Mouse (Mus musculus): Measurements from ENCODE around the gene Itpr2. TPM values are rescaled to one million over a fixed set of nuclear protein-coding genes. Genes with fewer than 3 reads are reported as not detected.

Itpr2 gene
- polyA plus RNA-seq, 1 experiment from 2014 or later = 6.2 TPM

DNA sequence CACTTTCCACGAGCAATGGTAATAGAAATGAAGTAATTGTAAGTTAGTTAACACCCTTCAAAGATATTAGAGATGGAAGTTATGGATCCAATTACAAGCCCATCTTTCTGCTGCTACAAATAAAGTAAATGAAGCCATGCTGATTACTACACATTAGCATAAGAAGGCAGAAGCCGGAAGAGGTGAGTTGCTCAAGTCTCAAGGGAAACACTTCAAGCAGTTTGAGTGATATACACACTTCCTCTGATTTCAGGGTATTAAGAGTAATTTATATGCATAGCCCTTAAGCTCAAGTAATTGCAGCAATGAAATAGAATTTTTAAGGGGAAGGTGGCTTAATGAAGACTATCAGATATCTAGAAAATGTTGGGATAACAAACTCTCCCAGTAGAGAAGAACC, 286.7 kb downstream of the Itpr2 start:
- H3K4me2 ChIP-seq (replicated peaks) = no peak overlapping the region
- no peak overlapping the region for H3K4me3 ChIP-seq (replicated peaks; ENCODE audit: low read length)
- no peaks in the 10 kb centered on the region for H3K9me3 ChIP-seq (ENCODE audit: control insufficient read depth, low read length)
- 44% methylated on average over 2 of the region's 2 CpGs for WGBS
- H3K9ac ChIP-seq = no peak overlapping the region
- no peaks in the 10 kb centered on the region for H3K27me3 ChIP-seq (ENCODE audit: control insufficient read depth, insufficient read depth, low read length)
- no peak for DNase-seq (ENCODE audit: low spot score)
- H3K4me1 ChIP-seq (replicated peaks; ENCODE audit: control insufficient read depth, insufficient read depth, low read length) = peaks cover 4% of the 10 kb centered on the region; the same call in 1 of the 2 replicates
- ATAC-seq (ENCODE audit: low FRiP score) = peak; percentile 70
- no peaks in the 10 kb centered on the region for H3K36me3 ChIP-seq (replicated peaks; ENCODE audit: control insufficient read depth, insufficient read depth)
- no peak overlapping the region for H3K27ac ChIP-seq

DNA sequence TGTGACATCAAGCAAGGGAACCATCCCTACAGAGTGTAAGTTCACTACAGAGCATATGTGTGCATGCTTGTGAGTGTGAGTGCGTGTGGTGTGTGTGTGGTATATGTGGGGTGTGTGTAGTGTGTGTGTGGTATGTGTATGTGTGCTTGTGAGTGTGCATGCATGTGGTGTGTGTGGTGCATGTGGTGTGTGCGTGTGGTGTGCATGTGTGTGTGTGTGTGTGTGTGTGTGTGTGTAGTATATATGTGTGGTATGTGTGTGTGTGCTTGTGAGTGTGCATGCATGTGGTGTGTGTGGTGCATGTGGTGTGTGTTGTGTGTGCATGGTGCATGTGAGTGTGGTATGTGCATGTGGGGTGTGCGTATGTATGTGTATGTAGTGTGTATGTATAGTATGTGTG, 289.7 kb downstream of the Itpr2 start:
- no peak for ATAC-seq (ENCODE audit: low FRiP score)
- no peak overlapping the region for H3K27ac ChIP-seq
- no peaks in the 10 kb centered on the region for H3K36me3 ChIP-seq (replicated peaks; ENCODE audit: control insufficient read depth, insufficient read depth)

GRCm38 (mm10) chr6:146211233-146211632, 290.8 kb downstream of the Itpr2 start:
- WGBS = 85% methylated on average over 6 of the region's 6 CpGs
- H3K27ac ChIP-seq = no peak overlapping the region
- H3K4me1 ChIP-seq (replicated peaks; ENCODE audit: control insufficient read depth, insufficient read depth, low read length) = peaks cover 4% of the 10 kb centered on the region; the same call in 1 of the 2 replicates
- no peaks in the 10 kb centered on the region for H3K9me3 ChIP-seq (ENCODE audit: control insufficient read depth, low read length)
- no peaks in the 10 kb centered on the region for H3K36me3 ChIP-seq (replicated peaks; ENCODE audit: control insufficient read depth, insufficient read depth)
- no peak overlapping the region for H3K4me3 ChIP-seq (replicated peaks; ENCODE audit: low read length)
- no peaks in the 10 kb centered on the region for H3K27me3 ChIP-seq (ENCODE audit: control insufficient read depth, insufficient read depth, low read length)
- no peak for ATAC-seq (ENCODE audit: low FRiP score)
- no peak overlapping the region for H3K4me2 ChIP-seq (replicated peaks)
- H3K9ac ChIP-seq = no peak overlapping the region
- no peak for DNase-seq (ENCODE audit: low spot score)

More for the DNA sequence above, 289.7 kb downstream of the Itpr2 start:
- Histone ChIP-seq H3K4me2 (replicated peaks) (no peak overlapping the region), H3K27me3 (ENCODE audit: control insufficient read depth, insufficient read depth, low read length) (no peaks in the 10 kb centered on the region), H3K9ac (no peak overlapping the region), H3K4me3 (replicated peaks; ENCODE audit: low read length) (no peak overlapping the region), H3K9me3 (ENCODE audit: control insufficient read depth, low read length) (no peaks in the 10 kb centered on the region), H3K4me1 (replicated peaks; ENCODE audit: control insufficient read depth, insufficient read depth, low read length) (peaks cover 4% of the 10 kb centered on the region; the same call in 1 of the 2 replicates)
- WGBS = 95% methylated on average over 3 of the region's 3 CpGs
- DNase-seq (ENCODE audit: low spot score) = no peak

- no peak for DNase-seq (ENCODE audit: low spot score)
- H3K36me3 ChIP-seq (replicated peaks; ENCODE audit: control insufficient read depth, insufficient read depth) = no peaks in the 10 kb centered on the region
- H3K4me3 ChIP-seq (replicated peaks; ENCODE audit: low read length) = no peak overlapping the region
- H3K27me3 ChIP-seq (ENCODE audit: control insufficient read depth, insufficient read depth, low read length) = no peaks in the 10 kb centered on the region
- ATAC-seq (ENCODE audit: low FRiP score) = no peak
- H3K4me1 ChIP-seq (replicated peaks; ENCODE audit: control insufficient read depth, insufficient read depth, low read length) = no peaks in the 10 kb centered on the region
- no peak overlapping the region for H3K27ac ChIP-seq
- no peaks in the 10 kb centered on the region for H3K9me3 ChIP-seq (ENCODE audit: control insufficient read depth, low read length)
- 76% methylated on average over 6 of the region's 6 CpGs for WGBS
- H3K4me2 ChIP-seq (replicated peaks) = no peak overlapping the region
- no peak overlapping the region for H3K9ac ChIP-seq
Measured at GRCm38 (mm10) chr6:146208983-146209382, 293.0 kb downstream of the Itpr2 start.

DNA sequence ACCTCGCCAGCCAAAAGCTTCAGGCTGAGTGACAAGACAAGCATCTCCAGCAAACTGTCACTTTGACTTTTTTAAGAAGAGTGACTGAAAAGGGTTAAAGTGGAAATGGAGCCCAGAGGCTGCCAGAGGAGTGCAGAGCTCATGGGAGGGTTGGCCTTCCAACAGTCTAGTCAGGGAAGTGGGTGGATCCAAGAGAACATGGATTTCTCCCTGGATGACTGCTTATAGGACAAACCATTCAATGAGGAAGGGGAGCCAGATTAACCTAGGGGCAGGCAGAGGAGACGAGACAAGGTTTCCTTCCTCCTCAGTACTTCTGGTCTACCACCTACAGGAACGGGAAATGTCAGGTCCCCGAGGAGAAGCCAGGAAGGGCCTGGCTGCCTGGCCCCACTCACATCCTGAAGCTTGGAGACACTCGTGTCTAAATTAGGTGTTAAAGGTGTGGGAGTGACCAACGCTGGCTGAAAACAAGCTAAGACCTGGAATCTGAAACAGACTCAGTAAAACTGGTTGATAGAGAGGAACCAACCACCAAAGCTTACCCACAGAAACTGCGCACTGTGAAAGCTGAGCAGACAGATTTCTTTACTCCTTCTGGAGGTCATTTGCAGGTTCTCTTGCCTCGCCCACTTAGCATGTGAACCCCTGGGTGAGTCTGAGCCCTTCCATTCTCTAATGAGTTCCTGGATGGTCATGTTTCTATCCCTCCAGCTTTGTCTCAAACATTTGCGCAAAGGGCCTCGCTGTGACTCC, 294.6 kb downstream of the Itpr2 start:
- H3K4me2 ChIP-seq (replicated peaks) = no peak overlapping the region
- H3K27ac ChIP-seq = no peak overlapping the region
- DNase-seq (ENCODE audit: low spot score) (no peak), ATAC-seq (ENCODE audit: low FRiP score) (no peak)
- H3K4me1 ChIP-seq (replicated peaks; ENCODE audit: control insufficient read depth, insufficient read depth, low read length) = no peaks in the 10 kb centered on the region
- no peak overlapping the region for H3K9ac ChIP-seq
- no peaks in the 10 kb centered on the region for H3K9me3 ChIP-seq (ENCODE audit: control insufficient read depth, low read length)
- WGBS = 84% methylated on average over 10 of the region's 10 CpGs
- no peak overlapping the region for H3K4me3 ChIP-seq (replicated peaks; ENCODE audit: low read length)
- H3K27me3 ChIP-seq (ENCODE audit: control insufficient read depth, insufficient read depth, low read length) = no peaks in the 10 kb centered on the region
- H3K36me3 ChIP-seq (replicated peaks; ENCODE audit: control insufficient read depth, insufficient read depth) = no peaks in the 10 kb centered on the region

GRCm38 (mm10) chr6:146205136-146205535, 296.9 kb downstream of the Itpr2 start:
- Histone ChIP-seq H3K4me3 (replicated peaks; ENCODE audit: low read length) (no peak overlapping the region), H3K36me3 (replicated peaks; ENCODE audit: control insufficient read depth, insufficient read depth) (no peaks in the 10 kb centered on the region), H3K27me3 (ENCODE audit: control insufficient read depth, insufficient read depth, low read length) (no peaks in the 10 kb centered on the region), H3K4me1 (replicated peaks; ENCODE audit: control insufficient read depth, insufficient read depth, low read length) (no peaks in the 10 kb centered on the region), H3K9me3 (ENCODE audit: control insufficient read depth, low read length) (no peaks in the 10 kb centered on the region), H3K27ac (no peak overlapping the region), H3K4me2 (replicated peaks) (no peak overlapping the region), H3K9ac (no peak overlapping the region)
- DNase-seq (ENCODE audit: low spot score) (no peak), ATAC-seq (ENCODE audit: low FRiP score) (no peak)
- 88% methylated on average over 2 of the region's 2 CpGs for WGBS

- H3K4me1 ChIP-seq (replicated peaks; ENCODE audit: control insufficient read depth, insufficient read depth, low read length) = no peaks in the 10 kb centered on the region
- WGBS = 83% methylated on average over 4 of the region's 4 CpGs
- no peak for ATAC-seq (ENCODE audit: low FRiP score)
Measured at GRCm38 (mm10) chr6:146204470-146204869, 297.6 kb downstream of the Itpr2 start.

DNA sequence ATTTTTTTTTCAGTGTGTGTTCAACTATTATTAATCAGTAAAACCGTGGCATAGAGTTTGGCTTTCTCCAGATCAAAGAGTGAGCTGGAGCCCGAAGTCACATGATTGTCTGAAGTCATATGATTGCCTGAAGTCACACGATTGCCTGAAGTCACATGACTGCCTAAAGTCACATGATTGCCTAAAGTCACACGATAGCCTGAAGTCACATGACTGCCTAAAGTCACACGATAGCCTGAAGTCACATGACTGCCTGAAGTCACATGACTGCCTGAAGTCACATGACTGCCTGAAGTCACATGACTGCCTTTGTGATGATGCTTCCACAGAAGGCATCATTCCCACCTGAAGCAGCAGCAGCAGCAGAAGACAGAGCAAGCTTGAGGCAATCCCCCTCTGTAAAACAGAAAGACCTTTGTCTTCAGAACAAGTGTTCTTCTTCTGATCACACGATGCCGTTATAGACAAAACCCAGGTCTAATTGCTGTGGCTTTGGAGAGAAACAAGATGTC, 304.1 kb downstream of the Itpr2 start:
- WGBS = 94% methylated on average over 7 of the region's 7 CpGs
- no peak overlapping the region for H3K27ac ChIP-seq
- H3K4me2 ChIP-seq (replicated peaks) = no peak overlapping the region
- no peaks in the 10 kb centered on the region for H3K27me3 ChIP-seq (ENCODE audit: control insufficient read depth, insufficient read depth, low read length)
- H3K36me3 ChIP-seq (replicated peaks; ENCODE audit: control insufficient read depth, insufficient read depth) = no peaks in the 10 kb centered on the region
- H3K4me1 ChIP-seq (replicated peaks; ENCODE audit: control insufficient read depth, insufficient read depth, low read length) = no peaks in the 10 kb centered on the region
- no peaks in the 10 kb centered on the region for H3K9me3 ChIP-seq (ENCODE audit: control insufficient read depth, low read length)
- ATAC-seq (ENCODE audit: low FRiP score) (no peak), DNase-seq (ENCODE audit: low spot score) (no peak)
- H3K9ac ChIP-seq = no peak overlapping the region
- no peak overlapping the region for H3K4me3 ChIP-seq (replicated peaks; ENCODE audit: low read length)

More at GRCm38 (mm10) chr6:146204470-146204869, 297.6 kb downstream of the Itpr2 start:
- Histone ChIP-seq H3K9me3 (ENCODE audit: control insufficient read depth, low read length) (no peaks in the 10 kb centered on the region), H3K36me3 (replicated peaks; ENCODE audit: control insufficient read depth, insufficient read depth) (no peaks in the 10 kb centered on the region), H3K27me3 (ENCODE audit: control insufficient read depth, insufficient read depth, low read length) (no peaks in the 10 kb centered on the region), H3K9ac (no peak overlapping the region), H3K4me3 (replicated peaks; ENCODE audit: low read length) (no peak overlapping the region), H3K27ac (no peak overlapping the region), H3K4me2 (replicated peaks) (no peak overlapping the region)
- DNase-seq (ENCODE audit: low spot score) = no peak

DNA sequence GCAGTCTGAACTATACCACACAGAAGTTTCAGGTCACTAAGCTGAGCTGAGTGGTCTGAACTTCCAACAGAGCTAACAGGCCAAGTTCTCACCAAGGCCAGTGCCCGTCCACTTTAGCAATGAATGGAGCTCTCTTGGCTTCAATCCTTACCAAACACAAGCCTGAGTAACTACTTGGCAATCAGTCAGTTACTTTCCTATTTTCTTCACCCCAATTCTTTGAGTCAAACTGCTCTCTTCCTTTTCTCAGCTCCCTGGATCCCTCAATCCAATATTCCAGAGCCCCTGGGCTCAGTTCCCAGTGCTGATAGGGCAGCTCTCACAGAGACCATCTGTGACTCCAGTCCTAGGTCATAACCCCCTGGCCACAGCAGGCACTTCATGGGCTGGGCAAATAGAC, 305.3 kb downstream of the Itpr2 start:
- DNase-seq (ENCODE audit: low spot score) = no peak
- Histone ChIP-seq H3K9me3 (ENCODE audit: control insufficient read depth, low read length) (no peaks in the 10 kb centered on the region), H3K9ac (no peak overlapping the region), H3K36me3 (replicated peaks; ENCODE audit: control insufficient read depth, insufficient read depth) (no peaks in the 10 kb centered on the region), H3K27me3 (ENCODE audit: control insufficient read depth, insufficient read depth, low read length) (no peaks in the 10 kb centered on the region), H3K27ac (no peak overlapping the region), H3K4me2 (replicated peaks) (no peak overlapping the region), H3K4me1 (replicated peaks; ENCODE audit: control insufficient read depth, insufficient read depth, low read length) (no peaks in the 10 kb centered on the region), H3K4me3 (replicated peaks; ENCODE audit: low read length) (no peak overlapping the region)
- ATAC-seq (ENCODE audit: low FRiP score) = no peak
- 90% methylated on average over 1 of the region's 1 CpGs for WGBS

Data from hindbrain, embryonic 14.5 days (tissue).